Mouse (Mus musculus): Measurements from ENCODE around the gene Slc30a1.

GRCm38 (mm10) chr1:191911067-191911668 lies 4.6 kb downstream of the Slc30a1 start:
- TF ChIP-seq CTCF (IDR thresholded peaks at IDR 0.05; ENCODE audit: low read depth, low read length), result no peak
- TF ChIP-seq POLR2AphosphoS5 (IDR thresholded peaks at IDR 0.05; ENCODE audit: insufficient replicate concordance, low read depth, low read length), result no peak
- TF ChIP-seq TAL1 (conservative IDR thresholded peaks at IDR 0.05; ENCODE audit: low read depth, low read length), result peak; percentile 57
- TF ChIP-seq GATA1 (IDR thresholded peaks at IDR 0.05; ENCODE audit: borderline replicate concordance, low read length), result no peak
